Mouse (Mus musculus) right cerebral cortex, adult 2 months (tissue): Measurements from ENCODE around the gene Dspp.

Experiments used
- DNase-seq, 2 experiments: peaks; one replicate each; pipeline ENCODE4 v3.0.0; 2021 to 2022; ENCODE audit warnings: low spot score in 2 of 2

Gene Dspp

DNA sequence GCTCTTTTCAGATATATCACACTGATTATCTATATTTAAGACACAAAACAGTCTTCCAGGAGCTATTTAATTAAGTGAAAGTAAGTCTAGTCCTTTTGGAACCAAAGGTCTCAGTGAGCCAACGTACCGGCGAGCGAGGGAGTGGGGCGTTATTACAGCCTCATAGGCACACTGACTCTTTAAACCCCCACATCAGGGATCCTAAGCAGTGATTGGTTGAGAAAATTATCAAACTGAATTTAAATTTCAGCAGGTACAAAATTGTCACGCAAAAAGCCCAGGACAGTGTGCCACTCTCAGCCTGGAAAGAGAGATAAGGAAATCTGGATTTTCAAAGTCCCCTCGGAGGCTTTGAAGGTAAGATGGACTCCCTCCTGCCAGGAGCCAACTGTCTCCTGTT, at the start of gene Dspp:
Gene Dspp, plus strand, starts transcription at position 301 of the 400 bp plus-strand sequence.
- DNase-seq = no peak

DNA sequence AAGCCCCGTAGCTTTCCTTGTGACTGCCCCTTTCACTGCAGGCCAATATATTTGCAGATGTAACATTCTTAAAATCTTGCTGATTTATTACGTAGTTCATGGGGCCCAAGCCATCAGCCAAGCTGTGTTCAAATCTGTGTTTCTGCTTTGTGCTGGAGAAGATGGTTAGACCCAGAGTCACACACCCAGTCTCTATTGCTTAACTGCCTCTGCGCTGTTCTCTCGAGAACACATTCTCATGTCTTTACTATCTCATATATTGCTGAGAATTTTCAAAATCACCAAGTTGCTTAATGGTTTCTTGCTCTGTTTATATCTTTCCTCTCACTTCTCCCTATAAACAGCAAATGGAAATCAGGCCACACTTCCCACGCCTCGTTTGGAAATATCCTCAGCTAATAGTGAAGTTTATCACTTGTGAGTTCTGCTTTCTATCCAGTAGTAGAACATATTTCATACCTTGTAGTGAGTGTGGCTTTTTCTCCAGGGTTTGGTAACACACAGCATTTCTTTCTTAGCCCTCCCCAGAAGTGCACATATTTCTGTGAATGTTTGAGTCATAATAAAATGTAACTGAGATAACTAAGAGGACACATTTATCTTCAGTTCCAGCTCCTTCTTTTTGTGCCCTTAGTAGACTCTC, 46.4 kb upstream of the Dspp start:
- DNase-seq = no peak

- DNase-seq = peak in 1 of 2 experiments; percentile 37
Measured at GRCm38 (mm10) chr5:104126561-104127320, 43.8 kb upstream of the Dspp start.

GRCm38 (mm10) chr5:104127351-104127750, 43.2 kb upstream of the Dspp start:
- DNase-seq = no peak

DNA sequence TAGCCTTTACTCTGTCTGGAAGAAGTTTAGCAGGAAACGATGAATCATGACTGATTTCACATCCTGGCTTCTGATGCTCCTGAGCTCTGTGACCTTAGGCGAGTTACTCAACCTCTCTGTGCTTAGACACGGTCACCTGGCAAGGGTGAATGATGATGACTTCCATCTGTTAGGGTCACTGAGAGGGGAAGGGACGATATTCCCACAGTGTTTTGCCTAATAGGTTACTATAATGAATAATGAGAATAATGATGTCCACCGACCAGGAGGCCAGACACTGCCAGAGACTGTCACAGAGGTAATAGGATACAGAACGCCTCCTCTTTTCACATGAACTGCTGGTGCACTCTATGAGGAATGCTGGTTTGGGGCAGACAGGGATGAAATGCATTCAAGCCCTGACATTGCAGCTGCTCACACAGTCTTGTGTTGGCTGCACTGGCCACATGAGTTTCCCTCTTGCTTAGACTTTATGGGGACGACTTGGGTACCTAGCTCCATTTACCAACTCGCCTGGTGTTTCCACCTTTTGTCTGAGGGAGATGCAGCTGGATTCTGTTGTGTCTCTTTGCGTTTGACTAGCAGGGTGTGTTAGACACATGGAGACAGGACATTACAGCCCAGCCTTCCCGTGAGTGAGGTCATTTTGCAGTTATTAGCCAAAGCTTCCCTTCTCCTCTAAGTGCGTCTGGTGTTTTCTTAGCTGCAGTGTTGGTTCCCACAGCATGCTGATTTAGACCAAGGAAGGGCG, 42.1 kb upstream of the Dspp start:
- DNase-seq = no peak

GRCm38 (mm10) chr5:104130891-104131290, 39.6 kb upstream of the Dspp start:
- DNase-seq = no peak

DNA sequence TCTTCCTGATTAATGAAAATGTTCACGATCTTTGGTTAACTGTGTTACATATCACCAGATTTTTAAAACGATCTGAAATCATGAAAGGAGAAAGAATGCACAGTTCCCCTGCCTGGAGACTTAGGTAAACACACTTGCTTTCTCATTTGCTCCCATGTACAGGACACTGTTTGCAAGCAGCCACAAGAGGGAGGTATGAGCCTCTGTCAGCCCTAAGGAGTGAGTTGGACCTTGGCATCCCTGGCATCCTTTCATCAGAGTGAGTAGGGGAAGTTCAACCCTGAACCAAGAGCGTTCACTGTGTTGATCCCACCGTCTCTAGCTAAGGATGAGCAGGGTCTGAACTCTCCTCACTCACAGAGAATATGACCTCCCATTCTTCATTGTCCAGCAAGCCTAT, 39.0 kb upstream of the Dspp start:
- peak; percentile 43 to 49 for DNase-seq

DNA sequence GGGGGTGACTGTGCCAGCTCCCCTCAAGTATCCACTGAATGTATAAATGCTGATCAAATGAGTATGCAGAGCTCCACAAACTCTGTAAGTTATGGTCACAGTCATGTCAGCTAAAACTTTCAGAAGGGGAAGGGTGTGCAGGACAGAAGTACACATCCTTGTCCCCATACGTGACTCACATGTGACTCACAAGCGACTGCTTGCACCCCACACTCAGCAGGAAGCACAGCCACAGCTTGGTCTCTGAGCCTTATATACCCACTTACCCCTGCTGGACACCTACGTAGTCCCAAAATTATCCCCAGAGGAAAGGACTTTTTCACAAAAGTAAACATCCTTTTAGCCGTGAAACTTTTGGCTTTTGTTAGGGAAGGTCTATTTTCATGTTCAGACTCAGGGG, 36.8 kb upstream of the Dspp start:
- no peak for DNase-seq

- DNase-seq = no peak
Measured at GRCm38 (mm10) chr5:104137920-104138541, 32.5 kb upstream of the Dspp start.

DNA sequence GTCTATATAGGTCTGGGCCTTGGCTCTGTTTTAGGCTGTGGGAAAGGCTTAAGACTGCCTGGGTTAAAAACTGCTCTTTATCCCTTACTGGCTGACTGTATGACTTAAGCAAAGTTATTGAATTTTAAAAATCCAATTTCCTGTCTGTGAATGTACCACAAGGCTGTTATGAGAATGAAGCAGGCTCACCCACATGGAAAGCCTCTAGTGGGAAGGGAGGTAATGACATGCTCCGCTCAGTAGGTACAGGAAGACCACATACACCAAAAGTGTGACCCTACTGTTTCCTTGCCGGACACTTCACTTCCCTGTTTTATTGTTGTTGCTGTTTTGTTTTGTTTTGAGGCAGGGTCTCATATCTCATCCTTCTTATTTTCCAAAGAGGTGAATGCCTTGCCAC, 29.4 kb upstream of the Dspp start:
- DNase-seq = no peak

DNA sequence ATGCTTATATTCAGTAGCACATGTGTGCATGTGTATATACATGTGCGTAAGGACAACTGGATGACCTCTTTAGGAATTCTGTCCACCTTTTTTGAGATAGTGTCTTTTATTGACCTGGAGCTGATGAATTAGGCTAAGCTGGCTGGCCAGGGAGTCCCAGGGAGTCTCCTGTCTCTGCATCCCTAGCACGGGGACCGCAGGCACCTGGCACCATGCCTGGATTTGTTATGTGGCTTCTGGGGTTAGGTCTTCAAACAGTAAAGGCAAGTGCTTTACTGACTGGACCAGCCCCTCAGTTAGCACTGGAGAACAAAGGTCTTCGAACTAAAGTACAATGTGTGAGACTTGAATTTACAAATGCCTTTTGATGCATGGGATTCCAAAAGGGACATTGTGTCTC, 26.5 kb upstream of the Dspp start:
- no peak for DNase-seq

DNA sequence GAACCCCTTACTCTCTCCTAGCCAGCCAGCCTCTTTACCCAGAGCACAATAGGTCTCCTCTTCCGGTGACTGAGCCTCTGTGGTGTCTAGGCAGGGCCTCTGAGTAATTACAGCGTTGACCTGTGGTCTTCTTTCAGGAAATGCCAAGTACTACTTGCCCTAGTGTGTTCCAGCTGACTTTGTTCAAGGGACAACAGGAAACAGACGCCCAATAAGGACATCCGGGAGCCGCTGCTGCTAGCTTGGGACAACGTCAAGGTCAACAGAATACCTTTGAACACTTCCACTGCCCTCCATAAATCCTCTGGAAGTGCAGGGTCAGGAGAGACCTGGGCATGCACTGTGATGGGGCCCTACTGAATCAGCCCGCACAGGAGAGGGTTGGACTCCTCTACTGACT, 21.2 kb upstream of the Dspp start:
- DNase-seq = no peak

- DNase-seq = no peak
Measured at GRCm38 (mm10) chr5:104150196-104150595, 20.3 kb upstream of the Dspp start.

GRCm38 (mm10) chr5:104157701-104158100, 12.8 kb upstream of the Dspp start:
- DNase-seq = no peak

DNA sequence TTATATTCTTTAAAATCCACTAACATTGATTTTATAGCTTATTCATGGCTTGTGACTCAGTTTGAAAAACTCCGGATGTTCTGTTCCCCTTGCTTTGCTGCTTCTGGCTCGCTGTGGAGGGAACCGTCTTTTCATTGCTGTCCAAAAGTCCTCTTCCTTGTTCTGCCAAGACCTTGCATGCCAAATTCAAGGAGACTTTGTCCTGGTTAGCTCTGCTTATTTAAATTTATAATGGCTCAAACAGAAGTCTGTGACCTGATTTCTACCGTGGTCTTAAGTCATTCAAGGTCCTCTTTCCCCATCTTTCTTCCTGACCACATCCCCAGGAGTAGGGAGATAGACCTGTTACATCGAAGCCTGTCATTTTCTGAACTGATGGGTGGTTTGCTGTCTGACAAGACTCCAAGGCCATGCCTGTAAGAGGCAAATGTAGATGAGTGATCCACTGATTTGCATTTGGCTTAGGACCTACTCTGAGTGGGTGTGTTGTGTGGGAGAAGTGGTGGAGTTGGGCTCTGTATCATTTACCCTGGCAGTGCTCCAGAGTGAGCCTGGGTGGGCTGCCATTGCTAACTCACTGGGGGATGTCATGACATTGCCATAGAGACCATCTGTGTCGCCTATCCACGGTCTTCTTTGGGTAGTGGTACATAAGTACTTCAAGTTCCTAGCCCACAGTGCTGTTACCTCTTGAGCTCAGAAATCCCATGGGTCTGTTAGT, 12.0 kb upstream of the Dspp start:
- peak; percentile 46 to 59 for DNase-seq

GRCm38 (mm10) chr5:104160581-104160980, 9.9 kb upstream of the Dspp start:
- DNase-seq = no peak

DNA sequence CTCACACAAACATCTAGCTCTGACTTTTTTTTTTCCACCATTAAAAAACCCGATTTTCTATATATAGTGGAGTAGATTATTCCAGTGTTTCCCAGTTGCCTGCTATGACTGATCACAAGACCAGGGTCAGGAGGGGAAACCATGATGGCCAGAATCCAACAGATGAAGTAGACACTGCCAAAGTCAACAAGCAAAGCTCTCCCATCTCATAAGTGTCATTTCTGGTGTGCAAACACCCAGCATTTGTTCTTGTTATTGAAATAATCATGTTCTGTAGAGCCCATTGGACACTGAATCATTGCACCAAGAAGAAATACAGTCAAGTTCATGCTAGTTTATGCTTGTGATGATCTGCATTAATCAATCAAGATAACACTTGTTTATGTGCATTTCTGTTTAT, 9.1 kb upstream of the Dspp start:
- no peak for DNase-seq

DNA sequence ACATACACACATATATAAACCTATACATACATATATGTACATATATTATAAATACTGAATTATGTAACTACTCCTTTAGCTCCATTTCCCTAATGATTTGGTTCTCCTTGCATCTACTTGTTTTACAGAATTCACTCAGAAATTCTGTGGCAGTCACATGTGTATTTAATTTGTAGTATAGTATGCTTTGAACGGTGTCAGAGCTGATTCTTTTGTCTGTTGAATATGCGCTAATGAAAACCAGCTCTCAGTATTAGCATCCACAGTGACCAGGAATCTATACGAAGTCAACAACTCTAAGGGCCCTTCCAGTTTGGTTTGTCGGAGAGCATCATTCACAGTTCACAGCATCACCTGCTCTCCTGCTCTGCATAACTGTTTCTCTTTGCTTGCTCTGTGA, 7.0 kb upstream of the Dspp start:
- no peak for DNase-seq

- DNase-seq = peak; percentile 21 to 28
Measured at GRCm38 (mm10) chr5:104173094-104173493, 2.6 kb downstream of the Dspp start.

- no peak for DNase-seq
Measured at GRCm38 (mm10) chr5:104183743-104184142, 13.2 kb downstream of the Dspp start.

DNA sequence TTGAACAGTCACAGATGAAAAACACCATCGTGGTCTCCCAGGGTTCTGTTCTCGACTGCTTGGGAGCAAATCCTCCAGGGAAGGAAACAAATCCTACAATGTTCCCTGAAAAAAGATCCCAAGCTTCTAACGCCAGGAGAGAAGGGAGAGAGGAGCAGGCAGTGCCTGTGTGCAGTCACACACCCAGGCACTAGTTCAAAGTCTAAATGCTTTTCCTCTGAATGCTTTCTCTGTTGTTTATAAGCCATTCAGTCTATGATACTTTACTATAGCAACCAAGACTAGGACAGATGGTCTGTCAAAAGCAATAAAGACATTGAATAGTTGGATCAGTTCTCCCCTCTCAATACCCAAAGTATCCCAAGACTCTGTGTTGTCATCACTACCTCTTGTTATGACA, 16.8 kb downstream of the Dspp start:
- DNase-seq = no peak

DNA sequence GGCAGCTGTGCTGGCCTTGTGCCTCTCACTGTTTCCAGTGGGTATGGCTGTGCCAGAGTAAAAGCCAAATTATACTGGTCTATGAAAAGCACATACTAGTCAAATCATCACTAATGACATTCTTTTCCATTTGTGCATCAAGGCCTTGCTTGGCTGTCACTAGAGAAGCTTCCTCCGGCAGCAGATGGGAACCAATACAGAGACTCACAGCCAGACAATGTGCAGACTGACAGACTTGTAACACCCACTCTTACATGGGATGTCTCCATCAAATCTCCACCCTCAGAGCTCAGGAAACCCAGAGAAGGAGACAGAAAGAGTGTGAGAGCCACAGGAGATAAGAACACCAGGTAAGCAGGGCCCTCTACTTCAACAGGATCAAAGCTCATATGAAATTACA, 24.6 kb downstream of the Dspp start:
- DNase-seq = no peak
